Mouse (Mus musculus) midbrain, embryonic 14.5 days (tissue): ENCODE measurements around the gene Cbr3. TPM values are rescaled to one million over a fixed set of nuclear protein-coding genes. Genes with fewer than 3 reads are reported as not detected.
"Not testable (repeated sequence)": the region's sequence is repeated elsewhere in the genome, so short reads cannot be mapped to it uniquely, and the experiment has no call there.

Source experiments
- ATAC-seq: fragments of 200-750 bp; cut with Nextera tagmentation; 2 replicates; pipeline ENCODE4 v1.8.0; 2017; ENCODE audit warnings: moderate number of reproducible peaks, moderate library complexity; ENCODE audit not compliant: low FRiP score, low TSS enrichment
- DNase-seq: peaks from one replicate; pipeline ENCODE4 v3.0.0-alpha.2; 2015
- H3K27ac ChIP-seq: fragments of 300-500 bp; sonication (generic); replicated peaks from 2 replicates; pipeline ENCODE4 v1.5.1; 2014; ENCODE audit warnings: mild to moderate bottlenecking, low read depth, low read length, moderate library complexity
- H3K27me3 ChIP-seq: fragments of 300-500 bp; sonication (generic); 2 replicates; pipeline ENCODE4 v1.6.1; 2014; ENCODE audit warnings: low read length, control low read depth, mixed read lengths; ENCODE audit not compliant: control insufficient read depth, insufficient read depth
- H3K36me3 ChIP-seq: fragments of 300-500 bp; sonication (generic); 2 replicates; pipeline ENCODE4 v1.6.1; 2014; ENCODE audit warnings: low read length, control low read depth; ENCODE audit not compliant: control insufficient read depth, insufficient read depth
- H3K4me1 ChIP-seq: fragments of 300-500 bp; sonication (generic); 2 replicates; pipeline ENCODE4 v1.6.1; 2014; ENCODE audit warnings: mild to moderate bottlenecking, antibody characterized with exemption, low read length, control low read depth; ENCODE audit not compliant: control insufficient read depth, insufficient read depth
- H3K4me2 ChIP-seq: fragments of 300-500 bp; sonication (generic); 2 replicates; pipeline ENCODE4 v1.6.1; 2014; ENCODE audit warnings: mild to moderate bottlenecking, low read length, moderate library complexity
- H3K4me3 ChIP-seq: fragments of 300-500 bp; sonication (generic); replicated peaks from 2 replicates; pipeline ENCODE4 v1.5.1; 2014; ENCODE audit warnings: low read depth, low read length
- H3K9ac ChIP-seq: fragments of 300-500 bp; sonication (generic); replicated peaks from 2 replicates; pipeline ENCODE4 v1.6.1; 2014; ENCODE audit warnings: mild to moderate bottlenecking, low read length, moderate library complexity
- H3K9me3 ChIP-seq: fragments of 300-500 bp; sonication (generic); 2 replicates; pipeline ENCODE4 v1.6.1; 2016; ENCODE audit warnings: low read length, control low read depth, mixed read lengths; ENCODE audit not compliant: control insufficient read depth
- WGBS: fragments of 180-500 bp; shearing (Covaris S2); extraction: QIAGEN DNeasy Blood & Tissue Kit; methylation state at CpG from one replicate; pipeline ENCODE4 v1.1.7; 2014; 5-methylcytosine and 5-hydroxymethylcytosine counted together
- polyA plus RNA-seq: library from polyadenylated mRNA; unstranded; fragments of >200 nt; fragmentation: Nextera tagmentation; extraction: Ambion mirVana; gene quantifications from 2 replicates; pipeline ENCODE4 v1.2.1, GENCODE M21; 2014

Gene Cbr3
- 0.93 and 1.1 TPM in 2 replicates for polyA plus RNA-seq

DNA sequence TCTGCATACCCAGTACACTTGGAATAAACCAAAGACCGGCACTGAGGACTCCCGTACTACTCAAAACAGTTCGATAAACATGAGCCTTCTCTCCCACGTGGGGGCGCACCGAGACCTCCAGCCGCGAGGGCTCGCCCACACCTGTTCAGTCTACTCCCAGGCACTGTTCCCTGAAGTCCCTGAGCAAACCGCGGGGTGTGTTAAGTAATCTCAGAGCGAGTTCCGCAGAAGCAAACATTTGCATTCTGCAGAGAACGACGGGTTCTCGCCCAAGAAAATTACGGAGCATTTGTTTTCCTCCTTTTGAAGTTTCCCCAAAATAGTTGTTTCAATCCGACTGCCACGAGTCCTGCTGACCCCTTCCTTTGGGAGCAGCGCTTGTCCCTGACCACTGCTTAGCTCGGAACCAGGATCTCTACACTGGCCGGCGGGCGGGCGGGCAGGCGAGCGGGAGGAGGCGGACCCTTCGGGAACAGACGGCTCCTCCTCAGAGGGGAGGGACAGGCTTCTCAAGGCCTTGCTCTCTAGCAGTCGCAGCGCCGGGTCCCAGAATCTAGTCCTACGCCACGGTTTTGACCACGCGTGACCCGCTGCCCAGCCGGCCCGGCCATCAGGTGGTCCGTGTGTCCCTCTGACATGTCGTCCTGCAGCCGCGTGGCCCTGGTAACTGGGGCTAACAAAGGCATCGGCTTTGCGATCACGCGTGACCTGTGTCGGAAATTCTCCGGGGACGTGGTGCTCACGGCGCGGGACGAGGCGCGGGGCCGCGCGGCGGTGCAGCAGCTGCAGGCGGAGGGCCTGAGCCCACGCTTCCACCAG, at the start of gene Cbr3:
Gene Cbr3, plus strand, starts transcription at position 527 of the 819 bp plus-strand sequence.
- DNase-seq (peak; percentile 72), ATAC-seq (no peak; the same call in 1 of the 2 replicates)
- Histone ChIP-seq H3K9me3 (no peaks in the 10 kb centered on the region), H3K9ac (peak within 1 kb of the TSS; percentile 46), H3K4me3 (peak within 1 kb of the TSS; percentile 37), H3K27me3 (peaks cover 44% of the 10 kb centered on the region), H3K36me3 (no peaks in the 10 kb centered on the region), H3K4me1 (peaks cover 4% of the 10 kb centered on the region; the same call in 1 of the 2 replicates), H3K4me2 (peak within 1 kb of the TSS; percentile 64), H3K27ac (no peak within 1 kb of the TSS)
- WGBS: under 1% methylated on average over 63 of the region's 63 CpGs

DNA sequence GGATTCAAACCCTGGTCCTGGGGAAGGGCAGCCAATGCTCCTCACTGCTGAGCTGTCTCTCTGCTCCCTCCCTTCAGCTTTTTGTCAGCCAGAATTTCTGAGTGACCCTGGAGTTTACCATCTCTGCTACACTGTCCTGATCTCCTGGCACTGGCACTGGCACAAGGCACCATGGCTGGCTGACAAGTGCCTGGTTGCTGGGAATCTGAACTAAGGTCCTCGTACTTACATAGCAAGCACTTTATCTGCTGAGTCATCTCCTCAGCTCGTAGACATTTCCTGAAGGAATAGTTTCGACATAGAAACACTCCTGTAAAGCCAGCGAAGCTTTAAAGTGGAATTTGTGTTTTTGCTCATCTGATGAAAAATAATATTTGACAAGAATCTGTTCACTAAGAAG, 39.0 kb upstream of the Cbr3 start:
- Histone ChIP-seq H3K27me3 (no peaks in the 10 kb centered on the region), H3K36me3 (no peaks in the 10 kb centered on the region), H3K4me3 (no peak overlapping the region), H3K4me2 (no peak overlapping the region), H3K9me3 (no peaks in the 10 kb centered on the region), H3K9ac (no peak overlapping the region), H3K4me1 (no peaks in the 10 kb centered on the region), H3K27ac (no peak overlapping the region)
- 83% methylated on average over 4 of the region's 4 CpGs for WGBS
- no peak for DNase-seq
- no peak for ATAC-seq

DNA sequence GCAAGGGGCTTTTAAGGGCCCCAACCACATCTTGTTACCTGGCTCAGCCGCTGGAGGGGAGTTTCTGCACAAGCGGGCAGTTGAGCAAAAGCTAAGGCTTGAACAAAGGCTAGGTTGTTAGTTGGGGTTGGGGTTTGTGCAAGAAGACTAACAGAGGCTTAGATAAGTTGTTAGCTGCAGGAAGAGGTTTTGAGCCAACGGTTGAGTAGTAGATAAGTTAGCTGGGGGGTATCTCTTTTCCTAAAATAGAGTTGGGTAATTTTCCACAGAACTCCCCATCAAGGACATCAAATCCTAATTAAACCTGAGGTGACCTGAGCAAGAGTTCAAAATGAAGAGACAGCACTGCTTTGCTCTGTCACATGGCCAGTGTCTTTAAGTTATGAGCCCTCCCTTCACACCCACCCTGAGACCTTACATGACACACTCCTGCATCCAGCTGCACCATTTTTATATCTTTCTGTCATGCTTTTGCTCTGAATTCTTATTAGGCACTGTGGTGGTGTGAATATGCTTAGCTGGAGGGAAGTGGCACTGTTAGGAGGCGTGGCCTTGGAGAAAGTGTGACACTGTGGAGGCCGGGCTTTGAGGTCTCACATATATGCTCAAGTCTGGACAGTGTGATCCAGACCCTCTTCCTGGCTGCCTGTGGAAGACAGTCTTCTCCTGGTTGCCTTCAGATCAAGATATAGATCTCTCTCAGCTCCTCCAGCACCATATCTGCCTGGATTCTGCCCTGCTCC, 34.4 kb upstream of the Cbr3 start:
- Histone ChIP-seq H3K27ac (no peak overlapping the region), H3K4me2 (no peak overlapping the region), H3K9me3 (no peaks in the 10 kb centered on the region), H3K27me3 (no peaks in the 10 kb centered on the region), H3K4me1 (no peaks in the 10 kb centered on the region), H3K4me3 (no peak overlapping the region), H3K9ac (no peak overlapping the region), H3K36me3 (no peaks in the 10 kb centered on the region)
- no peak for ATAC-seq
- 90% methylated on average over 5 of the region's 5 CpGs for WGBS
- no peak for DNase-seq

DNA sequence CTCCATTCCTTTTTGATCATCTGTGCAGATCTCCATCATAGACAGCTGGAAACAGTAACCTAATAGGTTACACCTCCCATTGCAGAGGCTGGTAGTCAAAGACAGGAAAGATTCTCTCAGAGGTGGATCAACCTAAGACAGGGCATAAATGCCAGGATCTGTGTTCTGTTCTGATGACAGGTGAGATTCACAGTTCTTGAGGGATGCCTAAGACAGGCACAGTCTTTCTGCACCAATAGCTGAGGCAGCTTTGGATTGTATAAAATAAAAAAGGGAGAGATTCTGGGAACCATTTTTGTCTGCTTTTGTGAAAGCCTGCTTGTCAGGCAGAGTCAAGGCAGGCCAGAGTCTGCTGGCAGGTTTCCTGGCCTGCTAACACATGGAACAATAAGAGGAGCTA, 15.0 kb upstream of the Cbr3 start:
- no peak overlapping the region for H3K4me3 ChIP-seq
- no peaks in the 10 kb centered on the region for H3K36me3 ChIP-seq
- H3K4me2 ChIP-seq: no peak overlapping the region
- peaks cover 17% of the 10 kb centered on the region for H3K9me3 ChIP-seq
- H3K9ac ChIP-seq: no peak overlapping the region
- ATAC-seq (no peak), DNase-seq (no peak)
- H3K4me1 ChIP-seq: no peaks in the 10 kb centered on the region
- H3K27me3 ChIP-seq: no peaks in the 10 kb centered on the region
- H3K27ac ChIP-seq: no peak overlapping the region

DNA sequence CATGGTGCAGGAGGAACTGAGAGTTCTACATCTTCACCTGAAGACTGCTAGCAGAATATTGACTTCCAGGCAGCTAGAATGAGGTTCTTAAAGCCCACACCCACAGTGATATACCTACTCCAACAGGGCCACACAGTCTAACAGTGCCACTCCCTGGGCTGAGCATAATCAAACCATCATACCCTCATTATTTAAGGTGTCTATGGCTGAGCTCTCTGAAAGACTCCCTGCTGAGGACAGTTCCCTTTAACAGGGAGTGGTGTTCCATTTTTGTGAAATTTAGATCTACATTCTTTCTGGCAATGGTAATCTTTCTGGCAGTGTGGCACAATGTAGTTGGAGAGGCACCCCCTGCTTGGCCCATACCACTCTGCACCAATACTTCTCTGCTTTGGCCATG, 13.5 kb upstream of the Cbr3 start:
- Histone ChIP-seq H3K36me3 (no peaks in the 10 kb centered on the region), H3K4me2 (no peak overlapping the region), H3K4me1 (no peaks in the 10 kb centered on the region), H3K27me3 (no peaks in the 10 kb centered on the region), H3K9me3 (peaks cover 14% of the 10 kb centered on the region), H3K9ac (no peak overlapping the region), H3K4me3 (no peak overlapping the region), H3K27ac (no peak overlapping the region)
- DNase-seq (no peak), ATAC-seq (no peak)

DNA sequence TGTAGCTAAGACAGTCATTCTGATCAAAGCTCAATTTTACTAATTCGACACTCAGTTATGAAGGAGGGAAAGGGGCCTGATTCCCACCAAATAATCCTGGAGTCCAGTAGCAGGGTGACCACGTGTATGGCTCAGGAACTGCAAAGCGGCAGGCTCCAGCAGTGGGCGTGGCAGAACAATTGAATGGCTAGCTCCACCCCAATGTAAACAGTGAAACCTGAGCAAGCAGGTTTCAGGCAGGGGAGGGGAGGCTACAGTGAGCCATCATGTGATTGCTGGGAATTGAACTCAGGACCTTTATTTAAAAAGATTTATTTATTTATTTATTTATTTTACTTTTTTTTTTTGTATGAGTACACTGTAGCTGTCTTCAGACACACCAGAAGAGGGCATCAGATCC, 12.5 kb upstream of the Cbr3 start:
- not testable (repeated sequence) for H3K4me3 ChIP-seq, H3K36me3 ChIP-seq, ATAC-seq, H3K9ac ChIP-seq, H3K4me2 ChIP-seq, DNase-seq, H3K27ac ChIP-seq, H3K4me1 ChIP-seq, H3K27me3 ChIP-seq
- WGBS: 43% methylated on average over 4 of the region's 4 CpGs
- peaks cover 14% of the 10 kb centered on the region for H3K9me3 ChIP-seq

DNA sequence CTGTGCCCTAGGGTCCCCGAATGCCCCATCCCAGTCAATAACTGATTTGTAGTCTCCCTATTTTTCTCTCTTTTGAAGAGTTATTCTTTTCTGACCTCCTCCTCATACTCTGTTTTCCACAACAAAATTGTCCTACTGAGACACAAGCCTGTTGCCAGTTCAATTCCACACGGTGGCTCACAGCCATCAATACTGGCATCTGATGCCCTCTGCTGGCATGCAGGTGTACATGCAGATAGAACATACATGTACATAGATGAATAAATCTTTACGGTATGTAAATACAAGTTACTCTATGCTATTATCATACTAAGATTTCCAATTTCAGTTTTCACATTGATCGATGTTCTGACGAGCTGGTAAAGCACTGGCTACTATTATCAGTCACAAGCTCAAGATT, 12.0 kb upstream of the Cbr3 start:
- no peaks in the 10 kb centered on the region for H3K4me1 ChIP-seq
- peaks cover 14% of the 10 kb centered on the region for H3K9me3 ChIP-seq
- H3K9ac ChIP-seq: no peak overlapping the region
- no peaks in the 10 kb centered on the region for H3K27me3 ChIP-seq
- ATAC-seq: no peak
- H3K4me3 ChIP-seq: no peak overlapping the region
- no peak overlapping the region for H3K4me2 ChIP-seq
- no peaks in the 10 kb centered on the region for H3K36me3 ChIP-seq
- no peak for DNase-seq
- no peak overlapping the region for H3K27ac ChIP-seq
- WGBS: 94% methylated on average over 5 of the region's 5 CpGs

DNA sequence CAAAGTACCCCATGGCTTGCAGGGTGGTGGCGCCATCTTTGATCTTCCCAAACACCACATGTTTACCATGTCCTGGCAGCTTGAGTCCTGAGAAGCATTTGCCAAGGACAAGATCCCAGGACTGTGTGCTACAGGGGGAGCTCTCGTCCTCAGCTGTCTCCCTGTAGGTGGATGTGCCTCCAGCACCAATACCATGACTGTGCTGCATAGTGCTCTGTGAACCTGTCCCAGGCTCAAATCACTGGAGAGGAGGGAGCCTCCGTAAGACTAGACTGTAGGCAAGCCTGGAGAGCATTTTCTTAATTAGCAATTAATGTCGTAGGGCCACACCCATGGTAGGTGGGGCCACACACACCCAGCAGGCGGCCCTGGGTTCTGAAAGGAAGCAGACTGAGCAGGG, 6.6 kb upstream of the Cbr3 start:
- ATAC-seq: no peak
- no peaks in the 10 kb centered on the region for H3K36me3 ChIP-seq
- no peaks in the 10 kb centered on the region for H3K4me1 ChIP-seq
- no peak overlapping the region for H3K4me2 ChIP-seq
- H3K27me3 ChIP-seq: peaks cover 7% of the 10 kb centered on the region; the same call in 1 of the 2 replicates
- H3K9me3 ChIP-seq: no peaks in the 10 kb centered on the region
- no peak overlapping the region for H3K9ac ChIP-seq
- no peak for DNase-seq
- 77% methylated on average over 5 of the region's 5 CpGs for WGBS
- H3K4me3 ChIP-seq: no peak overlapping the region
- H3K27ac ChIP-seq: no peak overlapping the region

DNA sequence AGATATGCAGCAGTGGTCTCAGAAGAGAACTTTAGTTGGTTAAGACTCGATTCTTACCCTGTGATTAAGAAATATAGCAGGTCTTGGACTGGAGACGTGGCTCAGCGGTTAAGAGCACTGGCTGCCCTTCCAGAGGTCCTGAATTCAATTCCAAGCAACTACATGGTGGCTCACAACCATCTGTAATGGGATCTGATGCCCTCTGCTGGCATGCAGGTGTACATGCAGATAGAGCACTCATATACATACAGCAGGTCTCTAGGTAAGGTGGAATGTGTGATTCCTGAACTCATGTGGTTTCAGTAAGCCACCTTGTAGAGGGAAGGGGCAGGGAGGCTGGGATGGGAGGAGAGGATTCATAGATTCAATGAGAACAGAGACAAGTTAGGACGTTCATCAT, 4.8 kb upstream of the Cbr3 start:
- 87% methylated on average over 4 of the region's 4 CpGs for WGBS
- Histone ChIP-seq H3K27ac (no peak overlapping the region), H3K4me3 (no peak overlapping the region), H3K36me3 (no peaks in the 10 kb centered on the region), H3K27me3 (peaks cover 24% of the 10 kb centered on the region), H3K9me3 (no peaks in the 10 kb centered on the region), H3K9ac (no peak overlapping the region), H3K4me2 (no peak overlapping the region), H3K4me1 (peaks cover 2% of the 10 kb centered on the region; the same call in 1 of the 2 replicates)
- DNase-seq: no peak
- no peak for ATAC-seq
